Mouse (Mus musculus): ENCODE results near the gene Pex26.

Gene Pex26

DNA sequence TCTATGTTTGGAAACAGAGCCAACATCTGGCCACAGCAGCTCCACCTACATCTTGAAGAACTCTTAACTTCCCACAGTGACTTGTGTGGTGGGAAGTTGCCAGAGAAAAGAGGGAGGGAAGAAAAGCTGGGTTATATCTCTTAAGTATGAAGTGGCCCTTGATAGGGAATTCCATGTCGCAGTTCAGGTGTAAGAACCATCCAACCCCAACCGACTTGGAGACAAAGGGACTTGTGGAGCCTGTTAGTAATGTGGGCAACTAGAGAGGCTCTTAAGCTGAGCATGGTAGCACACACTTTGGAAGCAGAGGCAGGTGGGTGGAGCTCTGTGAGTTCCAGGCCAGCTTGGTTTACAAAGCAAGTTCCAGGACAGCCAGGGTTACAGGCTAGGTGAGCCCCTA lies 26.1 kb downstream of the Pex26 start:
- no peak for DNase-seq (ENCODE audit: low read depth)

DNA sequence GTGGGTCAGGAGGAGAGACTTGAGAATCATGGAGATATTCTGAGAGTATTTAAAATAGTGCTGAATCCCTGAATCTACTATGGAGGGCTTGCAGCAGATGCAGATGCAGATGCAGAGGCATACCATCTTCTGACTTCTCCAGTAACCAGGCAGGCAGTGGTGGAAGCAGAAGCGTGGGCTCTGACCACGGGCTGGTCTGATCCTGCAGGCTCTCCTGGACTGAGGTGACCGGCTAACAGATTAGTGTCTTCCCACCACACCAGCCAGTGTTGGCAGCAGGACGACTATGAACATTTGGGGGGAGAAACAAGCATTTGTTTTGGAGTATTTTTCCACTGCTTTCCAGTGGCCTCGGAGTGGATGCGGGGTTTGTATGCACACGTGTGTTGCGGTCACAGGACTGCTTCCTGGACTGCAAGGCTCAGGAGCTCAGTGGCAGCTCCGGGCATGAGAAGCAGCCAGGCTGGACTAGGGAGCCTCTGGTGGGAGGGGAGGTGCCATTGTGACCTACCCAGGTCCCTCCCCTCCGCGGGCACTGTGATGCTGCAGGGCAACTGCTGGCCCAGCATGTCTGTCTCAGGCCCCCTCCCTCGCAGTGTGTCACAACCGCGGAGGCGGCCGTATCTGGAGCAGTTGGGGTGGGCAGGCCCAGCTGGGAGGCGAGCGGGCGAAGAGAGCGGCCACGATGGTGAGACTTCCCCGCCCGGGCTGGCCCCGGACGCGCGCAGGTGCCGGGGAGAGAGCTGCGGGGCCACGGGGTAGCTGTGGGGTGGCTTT lies 26.9 kb downstream of the Pex26 start, which contains the start of gene Tuba8:
TSS of gene Tuba8 (plus strand) at position 548 of the 777 bp plus-strand sequence.
- DNase-seq (ENCODE audit: low read depth), result peak; percentile 35

DNA sequence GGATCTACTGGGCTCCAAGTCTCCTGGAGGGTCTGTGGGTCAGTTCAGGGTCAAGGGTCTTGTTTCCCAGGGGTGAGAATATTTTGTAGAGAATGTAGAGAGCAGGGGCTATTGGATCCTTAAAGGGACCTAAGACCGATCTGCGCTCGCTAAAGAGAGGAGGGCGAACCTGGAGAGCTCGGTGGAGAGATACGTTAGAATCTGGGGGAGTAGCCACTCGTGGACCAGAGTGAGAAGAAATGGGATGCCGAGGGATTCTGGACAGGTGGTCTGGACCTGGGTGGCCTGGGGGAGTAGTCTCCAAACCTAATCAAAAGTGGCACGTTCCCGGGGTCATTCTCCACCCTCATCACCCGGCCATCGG lies 27.4 kb downstream of the Pex26 start:
- peak; percentile 37 for DNase-seq (ENCODE audit: low read depth)

- DNase-seq (ENCODE audit: low read depth), result no peak
Measured at GRCm38 (mm10) chr6:121211743-121212142, 28.3 kb downstream of the Pex26 start.

GRCm38 (mm10) chr6:121212988-121213387 lies 29.5 kb downstream of the Pex26 start:
- DNase-seq (ENCODE audit: low read depth), result no peak

- no peak for DNase-seq (ENCODE audit: low read depth)
Measured at GRCm38 (mm10) chr6:121214221-121214620, 30.8 kb downstream of the Pex26 start.

GRCm38 (mm10) chr6:121214667-121215330 lies 31.3 kb downstream of the Pex26 start:
- peak; percentile 57 for DNase-seq (ENCODE audit: low read depth)

DNA sequence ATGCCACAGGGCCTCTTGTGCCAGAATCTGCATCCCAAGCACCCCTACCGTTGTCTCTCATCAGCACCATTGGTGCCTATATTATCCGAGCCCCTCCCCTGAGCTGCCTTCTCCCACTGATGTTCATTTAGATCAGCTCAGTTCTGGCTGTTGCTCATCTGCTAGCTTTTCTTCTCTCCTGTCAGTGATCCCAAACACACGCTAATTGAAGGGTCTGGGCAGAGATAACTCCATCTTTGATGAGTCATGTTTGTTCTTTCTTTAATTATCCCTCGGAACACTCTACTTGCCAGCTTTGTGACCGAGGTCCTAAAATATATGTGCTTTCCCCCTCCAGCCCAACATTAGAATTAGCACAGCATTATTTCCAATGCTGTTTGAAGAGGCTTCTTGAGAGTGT lies 31.9 kb downstream of the Pex26 start:
- no peak for DNase-seq (ENCODE audit: low read depth)

- no peak for DNase-seq (ENCODE audit: low read depth)
Measured at GRCm38 (mm10) chr6:121215896-121216295, 32.4 kb downstream of the Pex26 start.

GRCm38 (mm10) chr6:121216589-121217255 lies 33.3 kb downstream of the Pex26 start:
- no peak for DNase-seq (ENCODE audit: low read depth)

DNA sequence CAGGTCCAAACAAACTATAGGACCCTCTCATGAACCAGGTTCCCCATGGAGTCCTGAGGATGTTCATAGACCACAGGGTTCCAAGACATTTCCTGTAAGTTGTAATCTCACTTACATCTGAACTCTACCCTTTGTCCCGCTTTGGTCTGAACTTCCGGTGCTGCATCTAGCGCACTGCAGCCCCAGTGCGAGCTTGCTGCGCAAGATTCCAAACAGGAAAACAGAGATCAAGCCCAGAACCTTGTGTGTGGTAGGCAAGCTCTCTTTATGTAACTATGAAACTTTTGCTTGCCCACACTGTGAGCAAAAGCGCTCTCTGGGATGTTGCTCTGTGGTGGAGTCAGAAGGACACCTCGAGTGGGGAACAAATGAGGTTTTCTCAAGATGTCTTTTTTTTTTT lies 34.5 kb downstream of the Pex26 start:
- DNase-seq (ENCODE audit: low read depth), result peak; percentile 71

DNA sequence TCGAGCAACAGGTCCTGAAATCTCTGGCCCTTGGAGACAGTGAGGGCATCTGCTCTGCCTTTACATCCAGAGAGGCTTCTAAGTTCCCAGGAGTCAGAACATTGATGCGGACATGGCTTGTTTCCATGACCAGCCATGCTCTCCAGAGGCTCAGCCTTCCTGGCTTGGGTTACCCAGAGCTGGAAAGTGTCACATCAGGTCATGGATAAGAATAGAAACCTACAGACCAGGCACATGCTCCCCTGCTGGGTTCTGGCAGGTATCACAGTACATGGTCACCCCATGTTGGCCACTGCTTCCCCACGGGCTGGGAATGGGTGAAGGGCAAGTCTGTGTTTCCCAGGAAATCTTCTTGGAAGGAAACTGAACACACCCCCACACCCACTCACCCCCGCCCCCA lies 35.9 kb downstream of the Pex26 start:
- DNase-seq (ENCODE audit: low read depth), result no peak

GRCm38 (mm10) chr6:121220181-121220580 lies 36.7 kb downstream of the Pex26 start:
- no peak for DNase-seq (ENCODE audit: low read depth)

- DNase-seq (ENCODE audit: low read depth), result no peak
Measured at GRCm38 (mm10) chr6:121221876-121222597, 38.6 kb downstream of the Pex26 start.

- DNase-seq (ENCODE audit: low read depth), result no peak
Measured at GRCm38 (mm10) chr6:121223001-121223400, 39.5 kb downstream of the Pex26 start.

- no peak for DNase-seq (ENCODE audit: low read depth)
Measured at GRCm38 (mm10) chr6:121224067-121224466, 40.6 kb downstream of the Pex26 start.

GRCm38 (mm10) chr6:121224993-121225392 lies 41.5 kb downstream of the Pex26 start:
- DNase-seq (ENCODE audit: low read depth), result peak; percentile 21

DNA sequence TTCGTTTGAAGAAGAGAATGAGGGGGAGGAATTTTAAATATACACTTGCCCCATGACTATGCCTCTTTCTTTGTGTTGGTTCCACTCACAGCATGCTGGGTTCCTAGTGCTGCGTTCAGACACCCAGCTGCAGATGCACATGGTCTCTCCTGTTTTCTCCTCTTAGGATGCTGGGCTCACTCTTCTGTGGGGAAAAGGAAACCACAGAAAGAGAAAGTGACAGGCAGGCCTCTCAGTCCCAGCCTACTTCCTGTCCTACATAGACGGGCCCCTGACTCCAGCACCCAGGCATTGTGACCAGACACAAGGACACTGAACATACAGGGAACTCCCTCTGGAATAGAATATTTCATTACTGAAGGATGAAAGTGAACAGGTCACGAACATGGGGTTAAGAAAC lies 42.6 kb downstream of the Pex26 start:
- peak; percentile 55 for DNase-seq (ENCODE audit: low read depth)

DNA sequence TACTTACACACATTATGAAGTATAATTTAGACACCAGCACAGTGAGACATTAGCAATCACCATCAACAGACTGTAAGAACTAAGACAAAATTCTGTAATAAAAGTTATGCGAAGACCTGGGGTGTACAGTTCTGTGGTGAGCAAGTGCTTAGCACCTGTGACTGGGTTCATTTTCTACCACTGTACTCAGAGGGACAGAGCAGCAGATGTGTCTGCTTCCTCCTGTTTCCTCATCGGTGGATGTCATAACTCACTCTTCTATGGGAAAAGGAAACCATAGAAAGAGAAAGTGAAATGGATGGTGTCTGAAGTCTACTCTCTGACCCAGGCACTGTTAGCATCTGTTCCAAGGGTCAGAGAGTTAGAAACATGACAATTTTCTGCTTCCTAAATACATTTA lies 43.3 kb downstream of the Pex26 start:
- peak; percentile 34 for DNase-seq (ENCODE audit: low read depth)

DNA sequence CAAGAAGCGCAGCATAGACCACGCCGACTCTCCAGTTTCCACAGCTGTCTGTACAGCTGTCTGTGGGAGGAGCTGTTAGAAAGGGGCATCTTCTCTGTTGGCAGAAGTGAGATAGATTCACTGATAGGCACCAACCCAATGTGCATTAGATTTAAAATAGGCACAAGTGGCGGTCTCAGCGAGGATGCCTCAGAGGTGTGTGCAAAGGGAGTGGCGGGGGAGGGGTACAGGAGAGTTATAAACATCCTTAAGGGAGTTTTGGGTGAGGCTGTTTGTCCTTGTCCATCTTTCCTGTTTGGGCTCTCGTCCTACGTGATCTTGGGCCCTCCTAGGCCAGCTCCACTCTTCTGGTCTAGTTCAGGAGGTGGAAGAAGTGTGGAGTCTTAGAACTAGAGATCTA lies 45.0 kb downstream of the Pex26 start:
- peak; percentile 15 for DNase-seq (ENCODE audit: low read depth)

GRCm38 (mm10) chr6:121232652-121233051 lies 49.2 kb downstream of the Pex26 start:
- DNase-seq (ENCODE audit: low read depth), result no peak

- DNase-seq (ENCODE audit: low read depth), result no peak
Measured at GRCm38 (mm10) chr6:121236386-121236785, 52.9 kb downstream of the Pex26 start.
